Mouse (Mus musculus) layer of hippocampus, adult 2 months (tissue): Measurements from ENCODE around the gene Asb3. TPM values are rescaled to one million over a fixed set of nuclear protein-coding genes. Genes with fewer than 3 reads are reported as not detected.
A peak's percentile ranks its signal among the peaks of the same experiment; 100 is the strongest.

Experiments used
- DNase-seq, 2 experiments: peaks; one replicate each; pipeline ENCODE4 v3.0.0; 2022; ENCODE audit warnings: low spot score in 2 of 2
- H3K27ac ChIP-seq: fragments of 200-600 bp; 2 replicates; pipeline ENCODE4 v1.8.1; 2022
- H3K4me3 ChIP-seq: fragments of 200-600 bp; 2 replicates; pipeline ENCODE4 v1.8.1; 2022; ENCODE audit warnings: mild to moderate bottlenecking
- CTCF ChIP-seq: fragments of 200-600 bp; conservative IDR thresholded peaks from 2 replicates; pipeline ENCODE4 v1.8.1; 2022; ENCODE audit warnings: antibody characterized with exemption, mild to moderate bottlenecking, moderate library complexity
- long read RNA-seq, 2 experiments: library from polyadenylated mRNA; stranded (forward); transcript quantifications; one replicate each; pipeline ENCODE4 v2.0.0; 2021; ENCODE audit warnings: borderline mapping rate in 2 of 2
- total RNA-seq, 2 experiments: library from RNA; stranded (reverse); gene quantifications; 2 replicates each; pipeline ENCODE4 v1.2.3; 2021

Gene Asb3
- 10 to 100 TPM; 18.6 to 18.8 TPM for total RNA-seq
- long read RNA-seq, experiment 1, transcript Asb3-201 (10 exons, 3,228 nt): major isoform, 13 of 18 reads
- long read RNA-seq, experiment 1, partial matches to known transcripts: 1 of 18 reads
- long read RNA-seq, experiment 1, other reads (novel, unspliced or antisense): 3 of 18 reads
- long read RNA-seq, experiment 2, transcript Asb3-201 (10 exons, 3,228 nt): major isoform, 7 of 17 reads
- long read RNA-seq, experiment 2, partial matches to known transcripts: 2 of 17 reads
- long read RNA-seq, experiment 2, other reads (novel, unspliced or antisense): 8 of 17 reads

GRCm38 (mm10) chr11:30885171-30885871 lies at the start of gene Asb3, which contains the start of gene Gpr75:
Gene Asb3, plus strand, starts transcription at chr11:30885416.
Gene Gpr75, plus strand, starts transcription at chr11:30885358.
- DNase-seq: peak; percentile 61 to 77
- peak; percentile 23 for TF ChIP-seq CTCF
- H3K27ac ChIP-seq: peak within 1 kb of the TSS; percentile 99
- H3K4me3 ChIP-seq: peak within 1 kb of the TSS; percentile 85

GRCm38 (mm10) chr11:30838793-30839192 lies 46.4 kb upstream of the Asb3 start:
- no peak for DNase-seq

GRCm38 (mm10) chr11:30844355-30844754 lies 40.9 kb upstream of the Asb3 start:
- Histone ChIP-seq H3K27ac (no peak overlapping the region), H3K4me3 (no peak overlapping the region)
- DNase-seq: no peak
- TF ChIP-seq CTCF: no peak

More at GRCm38 (mm10) chr11:30838793-30839192, 46.4 kb upstream of the Asb3 start:
- no peak for TF ChIP-seq CTCF
- H3K27ac ChIP-seq: no peak overlapping the region
- H3K4me3 ChIP-seq: no peak overlapping the region

- Histone ChIP-seq H3K4me3 (no peak overlapping the region), H3K27ac (no peak overlapping the region)
- TF ChIP-seq CTCF: no peak
- DNase-seq: no peak
These were observed 12.8 kb upstream of the Asb3 start for GRCm38 (mm10) chr11:30872425-30872824.

- no peak overlapping the region for H3K4me3 ChIP-seq
- no peak overlapping the region for H3K27ac ChIP-seq
These were observed 2.9 kb downstream of the Asb3 start for GRCm38 (mm10) chr11:30888153-30888552.

GRCm38 (mm10) chr11:30896201-30896600 lies 11.0 kb downstream of the Asb3 start:
- no peak for TF ChIP-seq CTCF
- no peak for DNase-seq
- Histone ChIP-seq H3K4me3 (no peak overlapping the region), H3K27ac (no peak overlapping the region)

More at GRCm38 (mm10) chr11:30888153-30888552, 2.9 kb downstream of the Asb3 start:
- TF ChIP-seq CTCF: no peak
- no peak for DNase-seq

- no peak for TF ChIP-seq CTCF
- Histone ChIP-seq H3K4me3 (no peak overlapping the region), H3K27ac (no peak overlapping the region)
- DNase-seq: no peak
These were observed 14.1 kb downstream of the Asb3 start for GRCm38 (mm10) chr11:30899312-30899711.

GRCm38 (mm10) chr11:30912311-30912710 lies 27.1 kb downstream of the Asb3 start:
- no peak overlapping the region for H3K4me3 ChIP-seq
- H3K27ac ChIP-seq: no peak overlapping the region
- no peak for DNase-seq
- no peak for TF ChIP-seq CTCF

- TF ChIP-seq CTCF: no peak
- no peak overlapping the region for H3K27ac ChIP-seq
- no peak for DNase-seq
- H3K4me3 ChIP-seq: no peak overlapping the region
These were observed 35.4 kb downstream of the Asb3 start for GRCm38 (mm10) chr11:30920641-30921040.

- H3K27ac ChIP-seq: no peak overlapping the region
- H3K4me3 ChIP-seq: no peak overlapping the region
- TF ChIP-seq CTCF: no peak
- no peak for DNase-seq
These were observed 38.1 kb downstream of the Asb3 start for GRCm38 (mm10) chr11:30923283-30923682.

GRCm38 (mm10) chr11:30928079-30928478 lies 42.9 kb downstream of the Asb3 start:
- DNase-seq: no peak
- no peak for TF ChIP-seq CTCF
- no peak overlapping the region for H3K4me3 ChIP-seq
- H3K27ac ChIP-seq: peak overlapping the region; percentile 65

- TF ChIP-seq CTCF: no peak
- peak; percentile 21 to 48 for DNase-seq
- Histone ChIP-seq H3K27ac (peak overlapping the region; percentile 65), H3K4me3 (no peak overlapping the region)
These were observed 43.3 kb downstream of the Asb3 start for GRCm38 (mm10) chr11:30928498-30928897.

GRCm38 (mm10) chr11:30943522-30943921 lies 58.3 kb downstream of the Asb3 start:
- no peak overlapping the region for H3K27ac ChIP-seq
- no peak for TF ChIP-seq CTCF
- H3K4me3 ChIP-seq: no peak overlapping the region
- DNase-seq: no peak
